Mouse (Mus musculus): ENCODE data around the gene Eif4h. TPM values are rescaled to one million over a fixed set of nuclear protein-coding genes. Genes with fewer than 3 reads are reported as not detected.
A peak's percentile ranks its signal among the peaks of the same experiment; 100 is the strongest.
"Not testable (repeated sequence)": the region's sequence is repeated elsewhere in the genome, so short reads cannot be mapped to it uniquely, and the experiment has no call there.

The Eif4h gene
- polyA plus RNA-seq, 1 experiment from 2014 or later, result 343 TPM

GRCm38 (mm10) chr5:134675956-134676759 lies 36.9 kb upstream of the Eif4h start:
- Histone ChIP-seq H3K27me3 (replicated peaks) (no peaks in the 10 kb centered on the region), H3K9me3 (no peaks in the 10 kb centered on the region), H3K36me3 (replicated peaks) (no peaks in the 10 kb centered on the region; the same call in 1 of the 2 replicates), H3K27ac (peak overlapping the region; percentile 77), H3K4me1 (peaks cover 24% of the 10 kb centered on the region), H3K4me2 (peak overlapping the region; percentile 57), H3K4me3 (peak overlapping the region; percentile 26), H3K9ac (peak overlapping the region; percentile 33)
- WGBS, result 2% methylated on average over 14 of the region's 14 CpGs
- ATAC-seq (replicated peaks), result peak; percentile 81

- peaks cover 21% of the 10 kb centered on the region for H3K4me1 ChIP-seq
- H3K9me3 ChIP-seq, result no peaks in the 10 kb centered on the region
- H3K27me3 ChIP-seq (replicated peaks), result no peaks in the 10 kb centered on the region
- H3K9ac ChIP-seq, result 0 out of 2 replicates have a peak overlapping the region, but pooled peaks have one; percentile 33
- 69% methylated on average over 5 of the region's 5 CpGs for WGBS
- no peak for ATAC-seq (replicated peaks)
- H3K4me3 ChIP-seq, result no peak overlapping the region
- no peak overlapping the region for H3K4me2 ChIP-seq
- H3K36me3 ChIP-seq (replicated peaks), result peaks cover 2% of the 10 kb centered on the region; the same call in 1 of the 2 replicates
- H3K27ac ChIP-seq, result peak overlapping the region; percentile 77
Observed at GRCm38 (mm10) chr5:134674977-134675376, 35.7 kb upstream of the Eif4h start.

- Histone ChIP-seq H3K4me2 (no peak overlapping the region), H3K27ac (no peak overlapping the region), H3K9ac (no peak overlapping the region), H3K4me3 (no peak overlapping the region), H3K4me1 (peaks cover 21% of the 10 kb centered on the region), H3K9me3 (no peaks in the 10 kb centered on the region), H3K27me3 (replicated peaks) (no peaks in the 10 kb centered on the region), H3K36me3 (replicated peaks) (peaks cover 10% of the 10 kb centered on the region; the same call in 1 of the 2 replicates)
- no peak for ATAC-seq (replicated peaks)
- 93% methylated on average over 6 of the region's 6 CpGs for WGBS
Observed at GRCm38 (mm10) chr5:134672611-134673010, 33.3 kb upstream of the Eif4h start.

- 50% methylated on average over 1 of the region's 1 CpGs for WGBS
- Histone ChIP-seq H3K4me2 (no peak overlapping the region), H3K9ac (no peak overlapping the region), H3K36me3 (replicated peaks) (peaks cover 11% of the 10 kb centered on the region; the same call in 1 of the 2 replicates), H3K4me3 (no peak overlapping the region), H3K27me3 (replicated peaks) (no peaks in the 10 kb centered on the region), H3K27ac (peak overlapping the region; percentile 72), H3K9me3 (no peaks in the 10 kb centered on the region), H3K4me1 (peaks cover 20% of the 10 kb centered on the region)
- no peak for ATAC-seq (replicated peaks)
Observed at GRCm38 (mm10) chr5:134672198-134672516, 32.9 kb upstream of the Eif4h start.

GRCm38 (mm10) chr5:134671335-134672197 lies 32.3 kb upstream of the Eif4h start:
- H3K36me3 ChIP-seq (replicated peaks), result peaks cover 11% of the 10 kb centered on the region; the same call in 1 of the 2 replicates
- no peak overlapping the region for H3K9ac ChIP-seq
- H3K4me3 ChIP-seq, result no peak overlapping the region
- H3K27ac ChIP-seq, result peak overlapping the region; percentile 72
- 46% methylated on average over 17 of the region's 17 CpGs for WGBS
- peaks cover 14% of the 10 kb centered on the region for H3K4me1 ChIP-seq
- H3K9me3 ChIP-seq, result no peaks in the 10 kb centered on the region
- no peaks in the 10 kb centered on the region for H3K27me3 ChIP-seq (replicated peaks)
- ATAC-seq (replicated peaks), result no peak
- H3K4me2 ChIP-seq, result no peak overlapping the region

- no peak overlapping the region for H3K4me3 ChIP-seq
- WGBS, result 80% methylated on average over 20 of the region's 20 CpGs
- ATAC-seq (replicated peaks), result no peak
Observed at GRCm38 (mm10) chr5:134669001-134669708, 29.9 kb upstream of the Eif4h start.

GRCm38 (mm10) chr5:134668495-134668894 lies 29.2 kb upstream of the Eif4h start:
- Histone ChIP-seq H3K9ac (no peak overlapping the region), H3K4me1 (no peaks in the 10 kb centered on the region), H3K36me3 (replicated peaks) (peaks cover 37% of the 10 kb centered on the region; the same call in 1 of the 2 replicates), H3K4me2 (no peak overlapping the region), H3K4me3 (no peak overlapping the region), H3K27me3 (replicated peaks) (no peaks in the 10 kb centered on the region), H3K9me3 (no peaks in the 10 kb centered on the region), H3K27ac (no peak overlapping the region)
- ATAC-seq (replicated peaks), result no peak
- WGBS, result 25% methylated on average over 8 of the region's 8 CpGs

More at GRCm38 (mm10) chr5:134669001-134669708, 29.9 kb upstream of the Eif4h start:
- H3K4me1 ChIP-seq, result no peaks in the 10 kb centered on the region
- H3K4me2 ChIP-seq, result no peak overlapping the region
- H3K27ac ChIP-seq, result no peak overlapping the region
- no peaks in the 10 kb centered on the region for H3K27me3 ChIP-seq (replicated peaks)
- peaks cover 31% of the 10 kb centered on the region; the same call in 1 of the 2 replicates for H3K36me3 ChIP-seq (replicated peaks)
- no peaks in the 10 kb centered on the region for H3K9me3 ChIP-seq
- H3K9ac ChIP-seq, result no peak overlapping the region

GRCm38 (mm10) chr5:134656708-134657107 lies 17.4 kb upstream of the Eif4h start:
- WGBS, result 69% methylated on average over 4 of the region's 4 CpGs
- Histone ChIP-seq H3K9ac (no peak overlapping the region), H3K4me2 (no peak overlapping the region), H3K27me3 (replicated peaks) (no peaks in the 10 kb centered on the region), H3K27ac (no peak overlapping the region), H3K4me3 (no peak overlapping the region), H3K9me3 (no peaks in the 10 kb centered on the region), H3K36me3 (replicated peaks) (peaks cover 12% of the 10 kb centered on the region), H3K4me1 (no peaks in the 10 kb centered on the region)
- ATAC-seq (replicated peaks), result no peak

GRCm38 (mm10) chr5:134652015-134652414 lies 12.7 kb upstream of the Eif4h start:
- Histone ChIP-seq H3K9me3 (no peaks in the 10 kb centered on the region), H3K36me3 (replicated peaks) (no peaks in the 10 kb centered on the region), H3K27me3 (replicated peaks) (no peaks in the 10 kb centered on the region), H3K4me1 (no peaks in the 10 kb centered on the region), H3K27ac (no peak overlapping the region), H3K4me2 (no peak overlapping the region), H3K4me3 (no peak overlapping the region), H3K9ac (no peak overlapping the region)
- WGBS, result 67% methylated on average over 7 of the region's 7 CpGs
- ATAC-seq (replicated peaks), result no peak

- H3K9ac ChIP-seq, result no peak overlapping the region
- no peak overlapping the region for H3K27ac ChIP-seq
- H3K4me2 ChIP-seq, result no peak overlapping the region
- no peaks in the 10 kb centered on the region for H3K36me3 ChIP-seq (replicated peaks)
- H3K9me3 ChIP-seq, result no peaks in the 10 kb centered on the region
- H3K4me3 ChIP-seq, result no peak overlapping the region
- H3K27me3 ChIP-seq (replicated peaks), result no peaks in the 10 kb centered on the region
- WGBS, result 59% methylated on average over 5 of the region's 5 CpGs
- no peak for ATAC-seq (replicated peaks)
- H3K4me1 ChIP-seq, result no peaks in the 10 kb centered on the region
Observed at GRCm38 (mm10) chr5:134650926-134651325, 11.6 kb upstream of the Eif4h start.

- not testable (repeated sequence) for H3K36me3 ChIP-seq (replicated peaks); H3K4me2 ChIP-seq; H3K27me3 ChIP-seq (replicated peaks); H3K4me3 ChIP-seq; H3K27ac ChIP-seq; H3K9ac ChIP-seq; H3K4me1 ChIP-seq; H3K9me3 ChIP-seq; ATAC-seq (replicated peaks)
- WGBS, result 77% methylated on average over 4 of the region's 4 CpGs
Observed at GRCm38 (mm10) chr5:134648976-134649375, 9.7 kb upstream of the Eif4h start.

GRCm38 (mm10) chr5:134647394-134647793 lies 8.1 kb upstream of the Eif4h start:
- WGBS, result 83% methylated on average over 2 of the region's 2 CpGs
- H3K4me3 ChIP-seq, result no peak overlapping the region
- no peaks in the 10 kb centered on the region for H3K27me3 ChIP-seq (replicated peaks)
- H3K4me1 ChIP-seq, result no peaks in the 10 kb centered on the region
- no peak for ATAC-seq (replicated peaks)
- H3K9me3 ChIP-seq, result no peaks in the 10 kb centered on the region
- H3K36me3 ChIP-seq (replicated peaks), result no peaks in the 10 kb centered on the region
- no peak overlapping the region for H3K9ac ChIP-seq
- H3K27ac ChIP-seq, result no peak overlapping the region
- H3K4me2 ChIP-seq, result no peak overlapping the region
